Mouse (Mus musculus): ENCODE measurements around the gene Ak4. TPM values are rescaled to one million over a fixed set of nuclear protein-coding genes. Genes with fewer than 3 reads are reported as not detected.

Ak4 gene
- polyA plus RNA-seq, 1 experiment = 0.68 TPM

GRCm38 (mm10) chr4:101436761-101437512 is 17.9 kb downstream of the Ak4 start:
- Histone ChIP-seq H3K4me3 (no peak overlapping the region), H3K27me3 (ENCODE audit: control insufficient read depth, insufficient read depth, insufficient read length) (peaks cover 4% of the 10 kb centered on the region), H3K36me3 (ENCODE audit: control insufficient read depth, insufficient read depth) (no peaks in the 10 kb centered on the region), H3K79me2 (ENCODE audit: control insufficient read depth, insufficient read depth) (no peaks in the 10 kb centered on the region), H3K4me2 (ENCODE audit: low read depth) (no peak overlapping the region), H3ac (ENCODE audit: control insufficient read depth, insufficient read length) (no peak overlapping the region)
- no peak for TF ChIP-seq REST (IDR thresholded peaks at IDR 0.05; ENCODE audit: insufficient read depth, insufficient read length)
- TF ChIP-seq MYOG (IDR thresholded peaks at IDR 0.05; ENCODE audit: control insufficient read depth in 1 of 3, insufficient read depth in 1 of 3, insufficient read length in 2 of 3, low read depth in 2 of 3) = no peak
- no peak for TF ChIP-seq USF1 (IDR thresholded peaks at IDR 0.05; ENCODE audit: low read depth)
- TF ChIP-seq TCF3 (IDR thresholded peaks at IDR 0.05; ENCODE audit: insufficient read length, low read depth) = no peak
- TF ChIP-seq MYOD1 (IDR thresholded peaks at IDR 0.05; ENCODE audit: control insufficient read depth in 1 of 3, insufficient read length in 2 of 3, low read depth in 2 of 3) = no peak
- no peak for TF ChIP-seq E2F4 (IDR thresholded peaks at IDR 0.05; ENCODE audit: insufficient read depth)
- TF ChIP-seq CEBPB (IDR thresholded peaks at IDR 0.05; ENCODE audit: insufficient read depth, poor library complexity, severe bottlenecking) = no peak
- TF ChIP-seq POLR2A (IDR thresholded peaks at IDR 0.05; ENCODE audit: insufficient read length, low read depth) = no peak
- no peak for TF ChIP-seq SRF (IDR thresholded peaks at IDR 0.05; ENCODE audit: control insufficient read depth, insufficient read length, low read depth)
- TF ChIP-seq MAX (IDR thresholded peaks at IDR 0.05; ENCODE audit: low read depth) = no peak
- no peak for TF ChIP-seq TCF12 (IDR thresholded peaks at IDR 0.05; ENCODE audit: insufficient read depth, poor library complexity, severe bottlenecking)
- no peak for TF ChIP-seq POLR2AphosphoS2 (IDR thresholded peaks at IDR 0.05; ENCODE audit: insufficient read length, low read depth)

DNA sequence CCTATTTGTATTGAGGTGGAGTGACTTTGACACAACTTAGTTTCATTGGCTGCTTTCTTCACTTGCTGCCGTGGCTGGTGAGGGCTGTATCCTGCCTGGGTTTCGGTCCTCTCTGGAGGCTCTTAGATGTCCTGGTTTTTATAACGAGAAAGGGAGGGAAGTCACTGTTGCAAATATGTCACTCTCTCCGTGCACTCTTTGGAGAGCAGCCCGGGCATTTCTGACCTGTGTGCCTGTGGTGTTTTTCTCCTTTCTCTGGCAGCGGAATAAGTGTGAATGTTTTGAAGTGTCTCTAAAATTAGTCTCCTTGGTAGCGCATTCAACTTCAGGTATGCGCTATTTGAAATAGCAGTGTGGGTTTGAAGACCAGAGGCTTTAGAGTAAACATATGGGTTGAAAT is 19.2 kb downstream of the Ak4 start:
- Histone ChIP-seq H3ac (ENCODE audit: control insufficient read depth, insufficient read length) (no peak overlapping the region), H3K4me3 (no peak overlapping the region), H3K79me2 (ENCODE audit: control insufficient read depth, insufficient read depth) (no peaks in the 10 kb centered on the region), H3K36me3 (ENCODE audit: control insufficient read depth, insufficient read depth) (no peaks in the 10 kb centered on the region), H3K27me3 (ENCODE audit: control insufficient read depth, insufficient read depth, insufficient read length) (peaks cover 4% of the 10 kb centered on the region), H3K4me2 (ENCODE audit: low read depth) (no peak overlapping the region)
- TF ChIP-seq POLR2AphosphoS2 (IDR thresholded peaks at IDR 0.05; ENCODE audit: insufficient read length, low read depth) (no peak), CEBPB (IDR thresholded peaks at IDR 0.05; ENCODE audit: insufficient read depth, poor library complexity, severe bottlenecking) (no peak), POLR2A (IDR thresholded peaks at IDR 0.05; ENCODE audit: insufficient read length, low read depth) (no peak), TCF3 (IDR thresholded peaks at IDR 0.05; ENCODE audit: insufficient read length, low read depth) (no peak), SRF (IDR thresholded peaks at IDR 0.05; ENCODE audit: control insufficient read depth, insufficient read length, low read depth) (no peak), REST (IDR thresholded peaks at IDR 0.05; ENCODE audit: insufficient read depth, insufficient read length) (no peak), TCF12 (IDR thresholded peaks at IDR 0.05; ENCODE audit: insufficient read depth, poor library complexity, severe bottlenecking) (no peak), E2F4 (IDR thresholded peaks at IDR 0.05; ENCODE audit: insufficient read depth) (no peak), USF1 (IDR thresholded peaks at IDR 0.05; ENCODE audit: low read depth) (no peak), MYOD1 (IDR thresholded peaks at IDR 0.05; ENCODE audit: control insufficient read depth in 1 of 3, insufficient read length in 2 of 3, low read depth in 2 of 3) (no peak), MYOG (IDR thresholded peaks at IDR 0.05; ENCODE audit: control insufficient read depth in 1 of 3, insufficient read depth in 1 of 3, insufficient read length in 2 of 3, low read depth in 2 of 3) (no peak)

GRCm38 (mm10) chr4:101439738-101440389 is 20.8 kb downstream of the Ak4 start:
- no peak overlapping the region for H3ac ChIP-seq (ENCODE audit: control insufficient read depth, insufficient read length)
- H3K27me3 ChIP-seq (ENCODE audit: control insufficient read depth, insufficient read depth, insufficient read length) = peaks cover 4% of the 10 kb centered on the region
- H3K4me3 ChIP-seq = no peak overlapping the region
- H3K4me2 ChIP-seq (ENCODE audit: low read depth) = no peak overlapping the region
- no peaks in the 10 kb centered on the region for H3K79me2 ChIP-seq (ENCODE audit: control insufficient read depth, insufficient read depth)
- H3K36me3 ChIP-seq (ENCODE audit: control insufficient read depth, insufficient read depth) = no peaks in the 10 kb centered on the region
- TF ChIP-seq USF1 (IDR thresholded peaks at IDR 0.05; ENCODE audit: low read depth) = peak; percentile 63
- TF ChIP-seq POLR2A (IDR thresholded peaks at IDR 0.05; ENCODE audit: insufficient read length, low read depth) = no peak

DNA sequence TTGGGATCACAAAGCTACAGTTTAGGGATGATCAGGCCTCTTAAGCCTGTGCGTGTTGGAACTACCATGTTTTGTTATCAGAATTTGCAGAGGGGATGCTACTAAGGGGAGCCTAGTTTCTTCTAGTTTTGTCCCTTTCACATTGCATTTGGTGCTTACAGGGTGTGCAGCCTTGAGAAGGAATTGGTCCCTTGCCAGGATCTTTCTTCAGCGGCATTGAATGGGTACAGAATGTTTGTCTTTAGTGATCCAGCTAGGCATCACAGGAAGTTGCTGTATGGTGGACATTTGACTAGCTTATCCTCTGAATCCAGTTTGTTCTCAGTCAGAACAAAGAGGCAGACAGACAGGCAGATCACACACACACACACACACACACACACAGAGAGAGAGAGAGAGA is 23.7 kb downstream of the Ak4 start:
- H3K4me2 ChIP-seq (ENCODE audit: low read depth) = no peak overlapping the region

More for the DNA sequence above, 23.7 kb downstream of the Ak4 start:
- H3K4me3 ChIP-seq = no peak overlapping the region
- no peaks in the 10 kb centered on the region for H3K36me3 ChIP-seq (ENCODE audit: control insufficient read depth, insufficient read depth)
- TF ChIP-seq TCF12 (IDR thresholded peaks at IDR 0.05; ENCODE audit: insufficient read depth, poor library complexity, severe bottlenecking) = no peak
- TF ChIP-seq CEBPB (IDR thresholded peaks at IDR 0.05; ENCODE audit: insufficient read depth, poor library complexity, severe bottlenecking) = no peak
- TF ChIP-seq MAX (IDR thresholded peaks at IDR 0.05; ENCODE audit: low read depth) = no peak
- TF ChIP-seq E2F4 (IDR thresholded peaks at IDR 0.05; ENCODE audit: insufficient read depth) = no peak
- TF ChIP-seq USF1 (IDR thresholded peaks at IDR 0.05; ENCODE audit: low read depth) = no peak
- TF ChIP-seq TCF3 (IDR thresholded peaks at IDR 0.05; ENCODE audit: insufficient read length, low read depth) = no peak
- no peak for TF ChIP-seq MYOD1 (IDR thresholded peaks at IDR 0.05; ENCODE audit: control insufficient read depth in 1 of 3, insufficient read length in 2 of 3, low read depth in 2 of 3)
- no peaks in the 10 kb centered on the region for H3K79me2 ChIP-seq (ENCODE audit: control insufficient read depth, insufficient read depth)
- no peak overlapping the region for H3ac ChIP-seq (ENCODE audit: control insufficient read depth, insufficient read length)
- peaks cover 4% of the 10 kb centered on the region for H3K27me3 ChIP-seq (ENCODE audit: control insufficient read depth, insufficient read depth, insufficient read length)

Data from myocyte (in vitro differentiated cells).